Mouse (Mus musculus) midbrain, postnatal 0 days (tissue): Measurements from ENCODE around the gene Dhx15. TPM values are rescaled to one million over a fixed set of nuclear protein-coding genes. Genes with fewer than 3 reads are reported as not detected.

Experiments
- ATAC-seq: fragments of 200-750 bp; cut with Nextera tagmentation; 2 replicates; pipeline ENCODE4 v1.8.0; 2017; ENCODE audit warnings: moderate number of reproducible peaks, mild to moderate bottlenecking, moderate TSS enrichment, moderate library complexity; ENCODE audit not compliant: low FRiP score
- DNase-seq: peaks from one replicate; pipeline ENCODE4 v3.0.0-alpha.2; 2015; ENCODE audit warnings: low spot score
- H3K27ac ChIP-seq: fragments of 300-500 bp; sonication (generic); 2 replicates; pipeline ENCODE4 v1.5.1; 2014; ENCODE audit warnings: low read depth, mild to moderate bottlenecking, low read length, mixed read lengths
- H3K27me3 ChIP-seq: fragments of 300-500 bp; sonication (generic); 2 replicates; pipeline ENCODE4 v1.6.1; 2014; ENCODE audit warnings: low read length, control low read depth, mixed read lengths; ENCODE audit not compliant: insufficient read depth
- H3K36me3 ChIP-seq: fragments of 300-500 bp; sonication (generic); 2 replicates; pipeline ENCODE4 v1.6.1; 2014; ENCODE audit warnings: low read length, control low read depth, mixed read lengths; ENCODE audit not compliant: insufficient read depth
- H3K4me1 ChIP-seq: fragments of 300-500 bp; sonication (generic); 2 replicates; pipeline ENCODE4 v1.6.1; 2014; ENCODE audit warnings: mild to moderate bottlenecking, control low read depth, antibody characterized with exemption, low read length, mixed read lengths; ENCODE audit not compliant: insufficient read depth
- H3K4me2 ChIP-seq: fragments of 300-500 bp; sonication (generic); 2 replicates; pipeline ENCODE4 v1.6.1; 2014; ENCODE audit warnings: low read depth, mild to moderate bottlenecking, low read length, mixed read lengths; ENCODE audit not compliant: poor library complexity, severe bottlenecking
- H3K4me3 ChIP-seq: fragments of 300-500 bp; sonication (generic); 2 replicates; pipeline ENCODE4 v1.5.1; 2014; ENCODE audit warnings: low read depth, mild to moderate bottlenecking, low read length, moderate library complexity
- H3K9ac ChIP-seq: fragments of 300-500 bp; sonication (generic); replicated peaks from 2 replicates; pipeline ENCODE4 v1.6.1; 2014; ENCODE audit warnings: mild to moderate bottlenecking, low read length, moderate library complexity, mixed read lengths; ENCODE audit not compliant: poor library complexity, severe bottlenecking
- H3K9me3 ChIP-seq: fragments of 300-500 bp; sonication (generic); 2 replicates; pipeline ENCODE4 v1.6.1; 2016; ENCODE audit warnings: low read length, control low read depth
- CTCF ChIP-seq: IDR thresholded peaks from 2 replicates; pipeline ENCODE4 v1.5.1; 2016; ENCODE audit warnings: antibody characterized with exemption, mild to moderate bottlenecking
- WGBS: fragments of 180-500 bp; shearing (Covaris S2); extraction: QIAGEN DNeasy Blood & Tissue Kit; methylation state at CpG from one replicate; pipeline ENCODE4 v1.1.7; 2014; 5-methylcytosine and 5-hydroxymethylcytosine counted together
- polyA plus RNA-seq: library from polyadenylated mRNA; unstranded; fragments of >200 nt; fragmentation: Nextera tagmentation; extraction: Ambion mirVana; gene quantifications from 2 replicates; pipeline ENCODE4 v1.2.1, GENCODE M21; 2015
- total RNA-seq: library from RNA; depleted of rRNA; stranded (reverse); fragments of >200 nt; gene quantifications from 2 replicates; pipeline ENCODE4 v1.2.3, GENCODE M21; 2014

The Dhx15 gene
- total and polyA plus RNA-seq, 2 experiments from 2014 or later: 73.5 to 96.4 TPM

DNA sequence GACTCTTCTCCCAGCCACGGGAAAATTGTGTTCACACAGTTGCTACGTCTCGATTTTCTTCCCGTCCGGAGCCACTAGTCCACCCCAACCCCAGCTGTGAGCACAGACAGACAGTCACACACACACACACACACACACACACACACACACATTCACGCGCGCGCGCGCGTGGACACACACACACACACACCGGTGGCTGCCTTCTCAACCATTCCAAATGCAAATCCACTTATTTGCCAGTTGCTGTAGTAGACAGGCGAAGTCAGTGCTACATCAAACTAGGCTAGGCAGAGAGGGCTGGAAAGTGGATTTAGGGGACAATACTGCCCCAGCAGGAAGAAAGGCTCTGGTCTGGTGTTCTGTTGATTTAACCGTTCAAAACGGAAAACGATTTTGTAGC, 73.9 kb downstream of the Dhx15 start:
- DNase-seq: peak; percentile 68
- under 1% methylated on average over 17 of the region's 17 CpGs for WGBS
- H3K4me3 ChIP-seq: peak overlapping the region; percentile 73
- peaks cover 8% of the 10 kb centered on the region; the same call in 1 of the 2 replicates for H3K4me1 ChIP-seq
- H3K9ac ChIP-seq: 0 out of 2 replicates have a peak overlapping the region, but pooled peaks have one; percentile 62
- 0 out of 2 replicates have a peak, but pooled peaks cover 5% of the 10 kb centered on the region for H3K27me3 ChIP-seq
- peak; percentile 6 for ATAC-seq
- no peaks in the 10 kb centered on the region for H3K9me3 ChIP-seq
- TF ChIP-seq CTCF: peak; percentile 58
- peak overlapping the region; percentile 67 for H3K27ac ChIP-seq
- peak overlapping the region; percentile 100 for H3K4me2 ChIP-seq
- H3K36me3 ChIP-seq: no peaks in the 10 kb centered on the region

DNA sequence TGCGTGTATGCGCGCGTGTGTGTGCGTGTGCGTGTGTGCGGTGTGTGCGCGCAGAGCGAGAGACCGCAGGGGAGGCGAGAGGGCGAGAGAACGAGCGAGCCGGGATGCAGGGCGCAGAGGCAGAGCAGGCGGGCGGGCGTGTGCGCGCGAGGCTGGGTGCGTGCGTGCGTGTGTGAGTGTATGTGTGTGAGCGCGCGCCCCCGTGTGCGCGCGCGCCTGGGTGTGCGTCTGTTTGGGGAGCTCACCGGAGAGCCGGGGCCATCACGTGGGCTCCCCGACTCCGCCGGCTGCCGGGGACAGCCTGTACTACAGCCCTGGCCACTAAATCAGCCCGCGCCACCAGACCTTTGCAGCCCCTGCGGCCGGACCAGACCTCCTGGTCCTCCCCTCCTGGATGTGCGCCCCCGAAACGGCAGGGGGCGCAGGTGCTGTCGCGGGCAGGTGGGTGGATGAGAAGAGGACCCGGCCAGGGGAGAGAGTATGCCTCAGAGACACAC, 74.4 kb downstream of the Dhx15 start:
- 0% methylated on average over 44 of the region's 53 CpGs for WGBS
- peak overlapping the region; percentile 73 for H3K4me3 ChIP-seq
- peak; percentile 92 for ATAC-seq
- DNase-seq: peak; percentile 95
- H3K9ac ChIP-seq: peak overlapping the region; percentile 62
- no peaks in the 10 kb centered on the region for H3K9me3 ChIP-seq
- peaks cover 8% of the 10 kb centered on the region; the same call in 1 of the 2 replicates for H3K4me1 ChIP-seq
- TF ChIP-seq CTCF: peak; percentile 75
- H3K4me2 ChIP-seq: peak overlapping the region; percentile 100
- H3K27ac ChIP-seq: peak overlapping the region; percentile 67
- H3K36me3 ChIP-seq: no peaks in the 10 kb centered on the region
- H3K27me3 ChIP-seq: 0 out of 2 replicates have a peak, but pooled peaks cover 5% of the 10 kb centered on the region

DNA sequence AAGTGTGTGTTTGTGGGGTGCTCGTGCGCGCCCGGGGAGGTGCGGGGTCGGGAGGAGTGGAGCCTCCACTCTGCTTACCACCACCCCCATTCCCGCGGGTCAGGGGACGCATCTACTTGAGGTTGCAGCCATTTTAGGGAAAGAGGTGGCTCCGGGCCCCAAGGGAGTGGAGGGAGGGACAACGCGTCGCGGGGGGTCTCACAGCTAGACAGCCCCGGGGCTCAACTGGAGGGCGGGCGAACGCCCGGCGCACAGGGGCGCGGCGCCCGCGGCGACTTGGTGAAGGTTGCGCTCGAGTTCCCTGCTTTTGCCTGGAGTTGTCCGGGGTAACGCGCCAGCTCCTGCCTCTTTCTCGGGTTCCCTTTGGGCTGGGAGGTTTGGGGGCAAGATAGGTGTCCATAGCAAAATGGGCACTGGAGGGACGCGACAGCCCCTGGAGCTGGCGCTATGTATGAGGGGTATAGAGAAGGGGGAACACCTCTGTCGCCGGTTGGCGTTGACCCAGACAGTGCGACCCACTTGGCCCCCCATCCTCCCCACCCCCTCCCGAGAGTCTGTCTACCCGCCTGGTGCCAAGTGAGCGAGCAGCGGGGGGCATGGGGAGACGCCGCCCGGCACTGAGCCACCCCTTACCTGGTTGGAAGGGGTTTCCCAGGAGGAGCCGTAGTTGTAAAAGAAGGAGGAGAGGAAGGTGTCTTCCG, 75.4 kb downstream of the Dhx15 start:
- peak overlapping the region; percentile 62 for H3K9ac ChIP-seq
- peak overlapping the region; percentile 73 for H3K4me3 ChIP-seq
- peaks cover 8% of the 10 kb centered on the region; the same call in 1 of the 2 replicates for H3K4me1 ChIP-seq
- ATAC-seq (0 out of 2 replicates have a peak, but pooled peaks have one; percentile 6), DNase-seq (peak; percentile 10)
- no peaks in the 10 kb centered on the region for H3K36me3 ChIP-seq
- no peak for TF ChIP-seq CTCF
- H3K27ac ChIP-seq: peak overlapping the region; percentile 67; the same call in 1 of the 2 replicates
- H3K4me2 ChIP-seq: peak overlapping the region; percentile 100
- H3K9me3 ChIP-seq: no peaks in the 10 kb centered on the region
- H3K27me3 ChIP-seq: 0 out of 2 replicates have a peak, but pooled peaks cover 5% of the 10 kb centered on the region
- WGBS: under 1% methylated on average over 46 of the region's 48 CpGs

DNA sequence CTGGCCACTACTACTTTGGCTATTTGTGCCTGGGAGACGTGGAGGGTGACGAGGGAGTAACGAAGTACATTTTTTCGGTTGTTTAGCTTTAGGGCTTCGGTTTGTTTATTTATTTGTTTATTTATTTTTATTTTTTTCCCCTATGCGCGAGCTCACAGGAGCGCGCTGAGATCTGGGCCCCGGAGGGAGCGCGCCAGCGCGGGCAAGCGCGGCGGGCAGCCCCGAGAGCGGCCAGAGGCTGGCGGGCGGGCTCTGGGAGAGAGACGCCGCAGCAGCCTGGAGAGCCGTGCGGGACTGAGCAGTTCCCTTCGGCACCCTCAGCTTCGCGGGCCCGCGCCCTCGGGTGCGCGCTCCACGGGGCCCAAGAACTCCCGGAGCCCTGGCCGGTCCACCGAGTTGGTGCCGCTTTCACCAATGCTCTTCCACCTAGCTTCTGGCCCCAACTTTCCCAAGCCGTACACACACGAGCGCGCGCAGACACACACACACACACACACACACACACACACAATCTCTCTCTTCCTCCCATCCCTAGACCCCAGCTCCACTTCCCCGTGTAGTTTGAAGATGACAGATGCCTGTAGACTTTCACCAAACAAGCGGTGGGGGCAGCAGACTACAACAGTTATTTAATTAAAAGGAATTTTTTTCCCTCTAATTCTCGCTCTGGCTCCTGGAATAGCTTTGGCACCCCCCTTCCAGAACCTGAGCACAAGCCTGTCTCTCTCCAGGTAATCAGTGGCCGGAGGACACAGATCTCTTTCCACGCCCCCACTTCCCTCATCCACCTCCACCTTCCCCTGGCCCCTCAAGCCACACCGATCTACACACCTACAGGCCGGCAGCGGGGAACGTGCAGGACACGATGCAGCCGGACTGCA, 76.2 kb downstream of the Dhx15 start:
- DNase-seq (peak; percentile 65), ATAC-seq (peak; percentile 14; the same call in 1 of the 2 replicates)
- H3K9me3 ChIP-seq: no peaks in the 10 kb centered on the region
- no peak overlapping the region for H3K27ac ChIP-seq
- peak overlapping the region; percentile 100 for H3K4me2 ChIP-seq
- 0 out of 2 replicates have a peak, but pooled peaks cover 5% of the 10 kb centered on the region for H3K27me3 ChIP-seq
- peaks cover 8% of the 10 kb centered on the region; the same call in 1 of the 2 replicates for H3K4me1 ChIP-seq
- WGBS: under 1% methylated on average over 37 of the region's 54 CpGs
- peak; percentile 44 for TF ChIP-seq CTCF
- H3K9ac ChIP-seq: peak overlapping the region; percentile 62
- H3K36me3 ChIP-seq: no peaks in the 10 kb centered on the region
- peak overlapping the region; percentile 73 for H3K4me3 ChIP-seq

DNA sequence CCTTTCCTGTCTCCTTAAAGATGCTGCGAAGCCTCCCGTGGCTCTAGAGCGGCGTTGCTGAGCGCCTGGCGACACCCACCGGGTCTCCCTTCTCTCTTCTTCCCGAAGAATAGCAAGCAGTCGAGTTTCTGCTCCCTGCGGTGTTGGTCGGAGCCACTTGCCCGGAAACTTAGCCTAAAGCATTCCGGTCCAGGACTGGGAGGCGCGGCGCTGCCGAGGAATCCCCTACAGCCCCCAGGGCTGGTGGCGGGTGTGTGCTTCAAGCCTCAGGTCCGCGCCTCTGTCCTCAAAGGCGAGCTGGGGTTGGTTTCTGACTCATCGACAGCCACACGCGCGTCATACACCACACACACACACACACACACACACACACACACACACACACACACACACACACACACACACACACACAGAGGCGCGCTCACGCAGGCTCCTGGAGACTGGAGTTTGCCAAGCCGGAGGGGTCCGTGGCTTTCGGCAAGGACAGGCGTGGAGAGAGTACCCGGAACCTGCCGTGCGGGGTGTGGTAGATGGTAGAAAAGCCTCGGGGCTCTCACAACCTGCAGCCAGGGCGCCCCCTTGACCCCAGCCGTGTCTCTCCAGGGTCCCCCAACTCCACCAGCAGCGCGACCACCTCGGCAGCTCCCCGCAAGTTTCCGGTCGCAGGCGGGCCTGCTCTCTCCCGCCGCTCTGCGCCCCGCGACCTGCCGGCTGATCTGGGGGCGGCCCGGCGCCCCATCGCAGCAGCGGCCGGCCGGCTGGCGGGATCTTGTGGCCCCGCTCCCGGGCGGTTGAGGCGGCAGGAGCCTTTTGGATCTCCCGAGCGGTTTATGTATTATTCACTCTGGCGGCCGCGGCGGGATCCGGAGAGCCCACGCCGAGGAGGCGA, 77.1 kb downstream of the Dhx15 start:
- Histone ChIP-seq H3K9ac (peak overlapping the region; percentile 62), H3K9me3 (no peaks in the 10 kb centered on the region), H3K27ac (no peak overlapping the region), H3K4me1 (peaks cover 8% of the 10 kb centered on the region; the same call in 1 of the 2 replicates), H3K4me2 (peak overlapping the region; percentile 100), H3K4me3 (peak overlapping the region; percentile 73), H3K27me3 (0 out of 2 replicates have a peak, but pooled peaks cover 4% of the 10 kb centered on the region), H3K36me3 (no peaks in the 10 kb centered on the region)
- 2% methylated on average over 68 of the region's 73 CpGs for WGBS
- TF ChIP-seq CTCF: peak; percentile 37
- peak; percentile 55 for DNase-seq
- no peak for ATAC-seq
